Mouse (Mus musculus): ENCODE measurements at regions not wholly inside any gene's neighbourhood (a gene's known extent, or its start where the extent isn't known, plus 50 kb on each side); places are given as distances from the start of the nearest gene placed in this dataset.

GRCm38 (mm10) chr2:131686748-131687147 lies 124.7 kb upstream of the Adra1d start:
- Histone ChIP-seq H3K4me3 (replicated peaks) (no peak overlapping the region), H3K9me3 (no peaks in the 10 kb centered on the region), H3K4me1 (no peaks in the 10 kb centered on the region), H3K36me3 (replicated peaks; ENCODE audit: low read length) (no peaks in the 10 kb centered on the region), H3K27me3 (replicated peaks) (peaks cover 3% of the 10 kb centered on the region)
- TF ChIP-seq FLI1 (IDR thresholded peaks at IDR 0.05; ENCODE audit: low read length): no peak
- no peak for TF ChIP-seq GATA1 (IDR thresholded peaks at IDR 0.05; ENCODE audit: borderline replicate concordance, low read length)

DNA sequence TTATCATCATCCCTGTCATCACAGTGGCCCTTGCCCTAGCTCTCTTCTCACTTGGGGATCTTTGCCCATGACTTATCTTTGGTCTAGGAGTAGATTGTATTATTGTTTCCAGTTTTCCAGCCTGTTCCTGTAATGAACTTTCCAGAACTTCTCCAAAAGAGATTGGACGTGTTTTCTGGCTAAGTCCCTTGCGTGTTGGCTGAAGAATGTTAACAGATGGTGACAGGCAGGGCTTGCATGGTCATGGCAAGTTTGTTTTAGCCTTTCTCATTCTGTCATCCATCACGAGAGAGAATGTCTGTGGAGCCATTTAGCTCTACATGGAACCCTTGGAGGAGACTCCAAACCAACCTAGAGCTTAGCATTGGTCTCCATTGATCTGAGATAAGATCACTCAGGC lies 123.2 kb upstream of the Adra1d start:
- TF ChIP-seq FLI1 (IDR thresholded peaks at IDR 0.05; ENCODE audit: low read length) (no peak), GATA1 (IDR thresholded peaks at IDR 0.05; ENCODE audit: borderline replicate concordance, low read length) (no peak)
- Histone ChIP-seq H3K27me3 (replicated peaks) (peaks cover 3% of the 10 kb centered on the region), H3K9me3 (no peaks in the 10 kb centered on the region), H3K36me3 (replicated peaks; ENCODE audit: low read length) (no peaks in the 10 kb centered on the region), H3K4me3 (replicated peaks) (no peak overlapping the region), H3K4me1 (no peaks in the 10 kb centered on the region)

- peaks cover 3% of the 10 kb centered on the region for H3K27me3 ChIP-seq (replicated peaks)
- H3K9me3 ChIP-seq: no peaks in the 10 kb centered on the region
- H3K36me3 ChIP-seq (replicated peaks; ENCODE audit: low read length): no peaks in the 10 kb centered on the region
- TF ChIP-seq GATA1 (IDR thresholded peaks at IDR 0.05; ENCODE audit: borderline replicate concordance, low read length): no peak
- no peak for TF ChIP-seq FLI1 (IDR thresholded peaks at IDR 0.05; ENCODE audit: low read length)
- H3K4me3 ChIP-seq (replicated peaks): no peak overlapping the region
- H3K4me1 ChIP-seq: no peaks in the 10 kb centered on the region
These were observed 121.7 kb upstream of the Adra1d start for GRCm38 (mm10) chr2:131683734-131684133.

GRCm38 (mm10) chr2:131678484-131678883 lies 116.4 kb upstream of the Adra1d start:
- no peaks in the 10 kb centered on the region for H3K36me3 ChIP-seq (replicated peaks; ENCODE audit: low read length)
- H3K4me1 ChIP-seq: no peaks in the 10 kb centered on the region
- no peaks in the 10 kb centered on the region for H3K27me3 ChIP-seq (replicated peaks)
- no peak overlapping the region for H3K4me3 ChIP-seq (replicated peaks)
- TF ChIP-seq FLI1 (IDR thresholded peaks at IDR 0.05; ENCODE audit: low read length) (no peak), GATA1 (IDR thresholded peaks at IDR 0.05; ENCODE audit: borderline replicate concordance, low read length) (no peak)
- H3K9me3 ChIP-seq: peaks cover 6% of the 10 kb centered on the region; the same call in 1 of the 2 replicates

DNA sequence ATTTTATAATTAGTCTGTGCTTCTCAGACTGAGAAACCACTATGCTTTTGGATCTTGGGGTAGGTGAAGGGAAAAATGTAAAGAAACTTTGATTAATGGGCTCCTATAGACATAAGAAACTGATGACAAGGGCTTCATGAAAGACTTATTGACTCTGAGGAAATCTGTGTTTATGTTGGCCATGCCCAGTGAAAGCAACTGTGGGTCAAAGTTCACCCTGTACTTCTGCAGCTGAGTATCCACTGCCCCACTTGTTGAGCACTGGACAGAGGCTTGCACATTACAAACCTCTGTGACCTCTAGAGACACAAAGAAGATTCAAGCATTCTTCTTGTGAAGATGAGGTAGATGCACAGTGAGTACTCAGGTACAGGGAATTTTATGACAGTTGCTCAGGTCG lies 114.7 kb upstream of the Adra1d start:
- no peak for TF ChIP-seq GATA1 (IDR thresholded peaks at IDR 0.05; ENCODE audit: borderline replicate concordance, low read length)
- Histone ChIP-seq H3K36me3 (replicated peaks; ENCODE audit: low read length) (no peaks in the 10 kb centered on the region), H3K27me3 (replicated peaks) (no peaks in the 10 kb centered on the region), H3K9me3 (peaks cover 6% of the 10 kb centered on the region; the same call in 1 of the 2 replicates), H3K4me1 (no peaks in the 10 kb centered on the region), H3K4me3 (replicated peaks) (no peak overlapping the region)

DNA sequence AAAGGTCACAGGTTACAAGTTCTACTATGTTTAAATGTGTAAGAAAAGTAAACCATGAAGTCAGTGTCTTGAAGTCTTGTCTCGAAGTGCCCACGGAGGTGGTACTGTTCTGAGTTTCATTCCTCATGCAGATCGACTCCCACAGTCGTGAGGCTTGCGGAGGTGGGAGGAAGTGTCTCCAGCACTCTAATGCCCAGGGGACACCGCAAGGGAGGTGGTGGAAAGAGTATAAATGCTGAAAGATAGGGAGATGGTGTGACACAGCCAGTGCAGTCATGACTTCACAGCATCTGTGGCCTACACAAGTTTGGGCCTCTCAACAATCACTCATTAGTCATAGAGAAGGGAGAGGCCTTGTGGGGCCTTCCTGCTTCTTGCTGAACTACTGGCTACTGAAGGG lies 112.8 kb upstream of the Adra1d start:
- Histone ChIP-seq H3K4me1 (no peaks in the 10 kb centered on the region), H3K9me3 (peaks cover 6% of the 10 kb centered on the region; the same call in 1 of the 2 replicates), H3K36me3 (replicated peaks; ENCODE audit: low read length) (no peaks in the 10 kb centered on the region), H3K4me3 (replicated peaks) (no peak overlapping the region), H3K27me3 (replicated peaks) (no peaks in the 10 kb centered on the region)
- no peak for TF ChIP-seq FLI1 (IDR thresholded peaks at IDR 0.05; ENCODE audit: low read length)
- TF ChIP-seq GATA1 (IDR thresholded peaks at IDR 0.05; ENCODE audit: borderline replicate concordance, low read length): no peak

GRCm38 (mm10) chr2:131673351-131673750 lies 111.3 kb upstream of the Adra1d start:
- TF ChIP-seq FLI1 (IDR thresholded peaks at IDR 0.05; ENCODE audit: low read length) (no peak), GATA1 (IDR thresholded peaks at IDR 0.05; ENCODE audit: borderline replicate concordance, low read length) (no peak)
- Histone ChIP-seq H3K4me1 (no peaks in the 10 kb centered on the region), H3K27me3 (replicated peaks) (no peaks in the 10 kb centered on the region), H3K4me3 (replicated peaks) (no peak overlapping the region), H3K9me3 (peaks cover 6% of the 10 kb centered on the region; the same call in 1 of the 2 replicates), H3K36me3 (replicated peaks; ENCODE audit: low read length) (no peaks in the 10 kb centered on the region)

- no peak for TF ChIP-seq FLI1 (IDR thresholded peaks at IDR 0.05; ENCODE audit: low read length)
- TF ChIP-seq GATA1 (IDR thresholded peaks at IDR 0.05; ENCODE audit: borderline replicate concordance, low read length): no peak
- H3K36me3 ChIP-seq (replicated peaks; ENCODE audit: low read length): no peaks in the 10 kb centered on the region
- peaks cover 6% of the 10 kb centered on the region; the same call in 1 of the 2 replicates for H3K9me3 ChIP-seq
- H3K27me3 ChIP-seq (replicated peaks): no peaks in the 10 kb centered on the region
- H3K4me1 ChIP-seq: no peaks in the 10 kb centered on the region
- no peak overlapping the region for H3K4me3 ChIP-seq (replicated peaks)
These were observed 110.6 kb upstream of the Adra1d start for GRCm38 (mm10) chr2:131672646-131673045.

GRCm38 (mm10) chr2:131672223-131672622 lies 110.1 kb upstream of the Adra1d start:
- no peaks in the 10 kb centered on the region for H3K27me3 ChIP-seq (replicated peaks)
- TF ChIP-seq GATA1 (IDR thresholded peaks at IDR 0.05; ENCODE audit: borderline replicate concordance, low read length): no peak
- TF ChIP-seq FLI1 (IDR thresholded peaks at IDR 0.05; ENCODE audit: low read length): no peak
- no peaks in the 10 kb centered on the region for H3K4me1 ChIP-seq
- H3K9me3 ChIP-seq: peaks cover 5% of the 10 kb centered on the region; the same call in 1 of the 2 replicates
- H3K36me3 ChIP-seq (replicated peaks; ENCODE audit: low read length): no peaks in the 10 kb centered on the region
- no peak overlapping the region for H3K4me3 ChIP-seq (replicated peaks)

DNA sequence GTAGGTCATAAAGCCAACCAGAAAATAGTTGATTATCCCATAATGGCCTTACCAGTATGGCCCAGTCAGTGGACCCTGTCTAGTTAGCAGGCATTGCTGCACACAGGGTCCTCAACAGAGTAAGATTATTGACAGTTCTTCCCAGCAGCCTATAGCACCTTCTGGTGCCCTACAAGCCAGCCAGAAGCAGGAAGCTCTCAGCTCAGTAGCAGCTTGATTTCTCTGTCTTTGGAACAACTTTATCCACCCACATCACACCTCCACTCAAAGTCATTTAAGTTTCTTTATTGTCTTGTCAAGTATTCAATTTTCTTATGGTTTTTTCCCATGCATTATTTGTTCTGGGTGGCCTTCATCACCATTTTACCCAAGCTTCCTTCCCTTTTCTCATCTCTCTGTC lies 108.8 kb upstream of the Adra1d start:
- no peak for TF ChIP-seq FLI1 (IDR thresholded peaks at IDR 0.05; ENCODE audit: low read length)
- TF ChIP-seq GATA1 (IDR thresholded peaks at IDR 0.05; ENCODE audit: borderline replicate concordance, low read length): no peak
- H3K36me3 ChIP-seq (replicated peaks; ENCODE audit: low read length): no peaks in the 10 kb centered on the region
- no peak overlapping the region for H3K4me3 ChIP-seq (replicated peaks)
- no peaks in the 10 kb centered on the region for H3K27me3 ChIP-seq (replicated peaks)
- H3K4me1 ChIP-seq: no peaks in the 10 kb centered on the region
- H3K9me3 ChIP-seq: no peaks in the 10 kb centered on the region

DNA sequence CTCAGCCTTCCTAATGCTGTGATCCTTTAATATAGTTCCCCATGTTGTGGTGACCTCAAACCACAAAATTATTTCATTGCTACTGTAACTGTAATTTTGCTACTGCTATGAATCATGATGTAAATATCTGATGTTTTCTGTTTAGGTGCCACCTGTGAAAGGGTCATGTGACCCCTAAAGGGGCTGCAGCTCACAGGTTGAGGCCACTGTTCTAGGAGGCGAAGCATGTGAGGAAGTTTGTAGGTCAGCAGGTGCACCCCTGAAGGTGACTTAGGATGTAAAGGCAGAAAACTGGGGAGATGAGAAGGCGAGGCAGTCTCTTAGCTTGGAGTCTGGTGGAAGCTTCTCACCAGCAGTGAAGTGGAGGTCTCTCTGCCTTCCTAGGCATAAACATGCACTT lies 105.8 kb upstream of the Adra1d start:
- Histone ChIP-seq H3K36me3 (replicated peaks; ENCODE audit: low read length) (no peaks in the 10 kb centered on the region), H3K4me3 (replicated peaks) (no peak overlapping the region), H3K27me3 (replicated peaks) (peaks cover 5% of the 10 kb centered on the region), H3K4me1 (no peaks in the 10 kb centered on the region), H3K9me3 (peaks cover 12% of the 10 kb centered on the region)
- no peak for TF ChIP-seq GATA1 (IDR thresholded peaks at IDR 0.05; ENCODE audit: borderline replicate concordance, low read length)
- no peak for TF ChIP-seq FLI1 (IDR thresholded peaks at IDR 0.05; ENCODE audit: low read length)

Measured in megakaryocyte, embryonic 14.5 days (primary cell).